Mouse (Mus musculus): ENCODE measurements at regions not wholly inside any gene's neighbourhood (a gene's known extent, or its start where the extent isn't known, plus 50 kb on each side); places are given as distances from the start of the nearest gene placed in this dataset.
A peak's percentile ranks its signal among the peaks of the same experiment; 100 is the strongest.
"Not testable (repeated sequence)": the region's sequence is repeated elsewhere in the genome, so short reads cannot be mapped to it uniquely, and the experiment has no call there.

- peak; percentile 14 for DNase-seq
- no peak for ATAC-seq (ENCODE audit: low FRiP score, low TSS enrichment)
- H3K4me3 ChIP-seq (replicated peaks; ENCODE audit: low read depth, low read length) = no peak overlapping the region
- H3K27ac ChIP-seq (replicated peaks; ENCODE audit: low read depth, low read length) = no peak overlapping the region
- H3K9me3 ChIP-seq (ENCODE audit: control insufficient read depth, low read length) = no peaks in the 10 kb centered on the region
- no peak overlapping the region for H3K9ac ChIP-seq (replicated peaks; ENCODE audit: low read length)
- H3K27me3 ChIP-seq (ENCODE audit: control insufficient read depth, insufficient read depth, low read length) = no peaks in the 10 kb centered on the region
- no peaks in the 10 kb centered on the region for H3K4me1 ChIP-seq (ENCODE audit: control insufficient read depth, insufficient read depth, low read length)
- H3K36me3 ChIP-seq (ENCODE audit: control insufficient read depth, insufficient read depth, low read length) = no peaks in the 10 kb centered on the region
- H3K4me2 ChIP-seq (ENCODE audit: low read length) = no peak overlapping the region
Observed at GRCm38 (mm10) chr8:99763012-99763411, 346.7 kb upstream of the Cdh8 start.

DNA sequence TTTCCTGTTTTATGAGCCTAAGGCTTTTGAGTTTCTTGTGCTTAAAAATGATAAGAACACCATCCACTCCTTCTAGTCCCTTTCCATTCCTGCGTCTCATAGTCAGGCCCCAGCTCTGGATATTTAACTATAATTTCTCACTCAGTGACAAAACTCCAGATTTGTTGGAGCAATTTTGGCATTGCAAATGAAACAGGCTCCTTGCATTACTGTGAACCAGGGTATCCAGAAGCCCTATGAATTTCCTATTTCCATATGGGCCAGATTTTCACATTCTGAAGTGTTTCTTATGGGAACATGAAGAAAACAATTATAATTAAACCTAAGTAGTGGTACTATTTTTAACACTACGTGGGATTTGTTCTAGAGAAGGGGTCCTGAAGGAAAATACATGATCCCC lies 319.9 kb upstream of the Cdh8 start:
- H3K4me2 ChIP-seq (ENCODE audit: low read length) = no peak overlapping the region
- H3K9me3 ChIP-seq (ENCODE audit: control insufficient read depth, low read length) = no peaks in the 10 kb centered on the region
- ATAC-seq (ENCODE audit: low FRiP score, low TSS enrichment) (no peak), DNase-seq (no peak)
- H3K4me1 ChIP-seq (ENCODE audit: control insufficient read depth, insufficient read depth, low read length) = no peaks in the 10 kb centered on the region
- H3K27ac ChIP-seq (replicated peaks; ENCODE audit: low read depth, low read length) = no peak overlapping the region
- no peak overlapping the region for H3K9ac ChIP-seq (replicated peaks; ENCODE audit: low read length)
- H3K4me3 ChIP-seq (replicated peaks; ENCODE audit: low read depth, low read length) = no peak overlapping the region
- H3K27me3 ChIP-seq (ENCODE audit: control insufficient read depth, insufficient read depth, low read length) = no peaks in the 10 kb centered on the region
- WGBS = 92% methylated on average over 2 of the region's 2 CpGs
- no peaks in the 10 kb centered on the region for H3K36me3 ChIP-seq (ENCODE audit: control insufficient read depth, insufficient read depth, low read length)

GRCm38 (mm10) chr8:99724626-99725218 lies 308.5 kb upstream of the Cdh8 start:
- H3K4me3 ChIP-seq (replicated peaks; ENCODE audit: low read depth, low read length) = no peak overlapping the region
- DNase-seq (no peak), ATAC-seq (ENCODE audit: low FRiP score, low TSS enrichment) (peak; percentile 60; the same call in 1 of the 2 replicates)
- no peaks in the 10 kb centered on the region for H3K4me1 ChIP-seq (ENCODE audit: control insufficient read depth, insufficient read depth, low read length)
- H3K36me3 ChIP-seq (ENCODE audit: control insufficient read depth, insufficient read depth, low read length) = no peaks in the 10 kb centered on the region
- WGBS = 76% methylated on average over 5 of the region's 5 CpGs
- H3K27ac ChIP-seq (replicated peaks; ENCODE audit: low read depth, low read length) = no peak overlapping the region
- H3K4me2 ChIP-seq (ENCODE audit: low read length) = no peak overlapping the region
- no peaks in the 10 kb centered on the region for H3K27me3 ChIP-seq (ENCODE audit: control insufficient read depth, insufficient read depth, low read length)
- H3K9me3 ChIP-seq (ENCODE audit: control insufficient read depth, low read length) = no peaks in the 10 kb centered on the region
- H3K9ac ChIP-seq (replicated peaks; ENCODE audit: low read length) = no peak overlapping the region

- H3K27ac ChIP-seq (replicated peaks; ENCODE audit: low read depth, low read length) = no peak overlapping the region
- no peaks in the 10 kb centered on the region for H3K27me3 ChIP-seq (ENCODE audit: control insufficient read depth, insufficient read depth, low read length)
- no peaks in the 10 kb centered on the region for H3K36me3 ChIP-seq (ENCODE audit: control insufficient read depth, insufficient read depth, low read length)
- H3K9me3 ChIP-seq (ENCODE audit: control insufficient read depth, low read length) = no peaks in the 10 kb centered on the region
- no peak overlapping the region for H3K4me2 ChIP-seq (ENCODE audit: low read length)
- ATAC-seq (ENCODE audit: low FRiP score, low TSS enrichment) = no peak
- no peak for DNase-seq
- no peak overlapping the region for H3K4me3 ChIP-seq (replicated peaks; ENCODE audit: low read depth, low read length)
- H3K9ac ChIP-seq (replicated peaks; ENCODE audit: low read length) = no peak overlapping the region
- H3K4me1 ChIP-seq (ENCODE audit: control insufficient read depth, insufficient read depth, low read length) = no peaks in the 10 kb centered on the region
Observed at GRCm38 (mm10) chr8:99718927-99719326, 302.7 kb upstream of the Cdh8 start.

GRCm38 (mm10) chr8:99681673-99682072 lies 265.4 kb upstream of the Cdh8 start:
- 82% methylated on average over 3 of the region's 3 CpGs for WGBS
- no peak overlapping the region for H3K4me3 ChIP-seq (replicated peaks; ENCODE audit: low read depth, low read length)
- H3K4me1 ChIP-seq (ENCODE audit: control insufficient read depth, insufficient read depth, low read length) = no peaks in the 10 kb centered on the region
- no peaks in the 10 kb centered on the region for H3K27me3 ChIP-seq (ENCODE audit: control insufficient read depth, insufficient read depth, low read length)
- H3K9ac ChIP-seq (replicated peaks; ENCODE audit: low read length) = no peak overlapping the region
- H3K27ac ChIP-seq (replicated peaks; ENCODE audit: low read depth, low read length) = no peak overlapping the region
- H3K4me2 ChIP-seq (ENCODE audit: low read length) = no peak overlapping the region
- no peak for DNase-seq
- no peaks in the 10 kb centered on the region for H3K9me3 ChIP-seq (ENCODE audit: control insufficient read depth, low read length)
- ATAC-seq (ENCODE audit: low FRiP score, low TSS enrichment) = no peak
- H3K36me3 ChIP-seq (ENCODE audit: control insufficient read depth, insufficient read depth, low read length) = no peaks in the 10 kb centered on the region

GRCm38 (mm10) chr8:99679253-99679899 lies 263.1 kb upstream of the Cdh8 start:
- WGBS = 40% methylated on average over 6 of the region's 6 CpGs
- not testable (repeated sequence) for H3K4me1 ChIP-seq (ENCODE audit: control insufficient read depth, insufficient read depth, low read length); H3K27ac ChIP-seq (replicated peaks; ENCODE audit: low read depth, low read length); ATAC-seq (ENCODE audit: low FRiP score, low TSS enrichment); H3K4me3 ChIP-seq (replicated peaks; ENCODE audit: low read depth, low read length); H3K36me3 ChIP-seq (ENCODE audit: control insufficient read depth, insufficient read depth, low read length); H3K4me2 ChIP-seq (ENCODE audit: low read length); H3K27me3 ChIP-seq (ENCODE audit: control insufficient read depth, insufficient read depth, low read length); H3K9me3 ChIP-seq (ENCODE audit: control insufficient read depth, low read length); H3K9ac ChIP-seq (replicated peaks; ENCODE audit: low read length)
- peak; percentile 18 for DNase-seq

DNA sequence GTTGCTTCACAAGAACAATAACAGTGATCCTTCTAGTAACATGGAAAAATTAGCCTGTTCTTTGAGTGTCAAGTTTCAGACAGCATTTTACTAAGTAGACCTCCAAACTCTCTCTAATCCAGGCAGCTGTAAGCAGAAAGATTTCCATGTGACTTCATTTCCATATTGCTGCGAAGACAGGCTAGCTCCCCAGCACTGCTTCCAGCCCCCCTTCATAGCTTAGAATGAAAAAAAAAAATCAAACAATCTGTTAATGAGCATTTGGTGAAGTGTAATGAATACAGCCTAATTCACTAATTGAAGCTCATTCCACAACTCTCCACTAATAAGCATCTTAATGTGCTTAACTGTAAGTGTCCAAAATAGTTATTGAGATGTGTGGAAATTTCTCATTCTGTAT lies 251.4 kb upstream of the Cdh8 start:
- WGBS = 22% methylated on average over 1 of the region's 1 CpGs
- H3K27ac ChIP-seq (replicated peaks; ENCODE audit: low read depth, low read length); H3K4me3 ChIP-seq (replicated peaks; ENCODE audit: low read depth, low read length); H3K9me3 ChIP-seq (ENCODE audit: control insufficient read depth, low read length); H3K36me3 ChIP-seq (ENCODE audit: control insufficient read depth, insufficient read depth, low read length); ATAC-seq (ENCODE audit: low FRiP score, low TSS enrichment); H3K4me1 ChIP-seq (ENCODE audit: control insufficient read depth, insufficient read depth, low read length); DNase-seq; H3K9ac ChIP-seq (replicated peaks; ENCODE audit: low read length); H3K4me2 ChIP-seq (ENCODE audit: low read length); H3K27me3 ChIP-seq (ENCODE audit: control insufficient read depth, insufficient read depth, low read length): not testable (repeated sequence)

GRCm38 (mm10) chr8:99651302-99651621 lies 235.0 kb upstream of the Cdh8 start:
- ATAC-seq (ENCODE audit: low FRiP score, low TSS enrichment) = no peak
- no peak for DNase-seq
- no peak overlapping the region for H3K4me2 ChIP-seq (ENCODE audit: low read length)
- H3K27ac ChIP-seq (replicated peaks; ENCODE audit: low read depth, low read length) = no peak overlapping the region
- no peaks in the 10 kb centered on the region for H3K9me3 ChIP-seq (ENCODE audit: control insufficient read depth, low read length)
- WGBS = 85% methylated on average over 2 of the region's 2 CpGs
- no peaks in the 10 kb centered on the region for H3K36me3 ChIP-seq (ENCODE audit: control insufficient read depth, insufficient read depth, low read length)
- no peak overlapping the region for H3K4me3 ChIP-seq (replicated peaks; ENCODE audit: low read depth, low read length)
- H3K9ac ChIP-seq (replicated peaks; ENCODE audit: low read length) = no peak overlapping the region
- H3K4me1 ChIP-seq (ENCODE audit: control insufficient read depth, insufficient read depth, low read length) = no peaks in the 10 kb centered on the region
- no peaks in the 10 kb centered on the region for H3K27me3 ChIP-seq (ENCODE audit: control insufficient read depth, insufficient read depth, low read length)

DNA sequence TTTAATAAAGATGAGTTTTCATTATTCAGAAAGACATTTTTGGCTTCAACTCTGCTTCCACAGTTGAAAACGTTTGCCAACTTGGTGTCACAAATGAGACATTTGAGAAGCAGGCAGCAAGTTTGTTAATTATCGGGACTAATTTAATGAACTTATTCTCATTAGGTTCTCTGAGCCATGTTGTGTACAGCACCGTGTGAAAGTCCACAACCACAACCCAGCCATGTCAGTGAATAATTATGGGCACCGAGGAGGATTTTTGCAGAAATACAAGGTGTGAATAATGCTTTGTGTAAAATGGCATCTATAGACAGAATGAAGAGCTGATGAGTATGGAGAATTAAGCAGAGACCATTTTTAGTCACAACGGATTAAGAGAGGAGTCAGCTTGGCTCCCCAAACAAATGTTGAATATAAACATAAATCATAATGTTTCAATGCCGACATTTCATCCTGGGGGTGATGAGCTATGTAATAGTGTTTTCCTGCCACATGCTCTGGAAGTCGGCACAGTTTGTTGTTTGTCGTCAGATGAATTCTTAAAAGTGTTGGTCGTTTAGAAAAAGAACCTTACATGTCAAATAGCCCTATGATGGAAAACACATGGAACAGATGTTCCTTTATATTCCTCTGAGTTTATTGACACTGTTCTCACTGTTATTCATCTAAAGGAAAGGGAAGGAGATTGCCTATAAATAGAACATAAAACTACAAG lies 234.5 kb upstream of the Cdh8 start:
- no peaks in the 10 kb centered on the region for H3K27me3 ChIP-seq (ENCODE audit: control insufficient read depth, insufficient read depth, low read length)
- no peak overlapping the region for H3K4me2 ChIP-seq (ENCODE audit: low read length)
- WGBS = 82% methylated on average over 9 of the region's 9 CpGs
- H3K9me3 ChIP-seq (ENCODE audit: control insufficient read depth, low read length) = no peaks in the 10 kb centered on the region
- H3K4me3 ChIP-seq (replicated peaks; ENCODE audit: low read depth, low read length) = no peak overlapping the region
- H3K27ac ChIP-seq (replicated peaks; ENCODE audit: low read depth, low read length) = no peak overlapping the region
- H3K36me3 ChIP-seq (ENCODE audit: control insufficient read depth, insufficient read depth, low read length) = no peaks in the 10 kb centered on the region
- no peaks in the 10 kb centered on the region for H3K4me1 ChIP-seq (ENCODE audit: control insufficient read depth, insufficient read depth, low read length)
- no peak overlapping the region for H3K9ac ChIP-seq (replicated peaks; ENCODE audit: low read length)
- no peak for ATAC-seq (ENCODE audit: low FRiP score, low TSS enrichment)
- DNase-seq = no peak
